Mouse (Mus musculus): ENCODE data around the gene Gm17482. TPM values are rescaled to one million over a fixed set of nuclear protein-coding genes. Genes with fewer than 3 reads are reported as not detected.

The Gm17482 gene
- total RNA-seq, 2 experiments from 2014 or later: not detected

GRCm38 (mm10) chr6:115286441-115286840 lies 59.3 kb downstream of the Gm17482 start:
- intact Hi-C loops (cut with DNase I): no loop called here
- no peak for DNase-seq

- intact Hi-C loops (cut with DNase I): no loop called here
- no peak for DNase-seq
Observed at GRCm38 (mm10) chr6:115288223-115288622, 61.1 kb downstream of the Gm17482 start.

GRCm38 (mm10) chr6:115290561-115290960 lies 63.4 kb downstream of the Gm17482 start:
- DNase-seq: no peak
- intact Hi-C loops (cut with DNase I): no loop called here

GRCm38 (mm10) chr6:115291068-115291467 lies 63.9 kb downstream of the Gm17482 start:
- DNase-seq: no peak
- intact Hi-C loops (cut with DNase I): no loop called here

- intact Hi-C loops (cut with DNase I): no loop called here
- no peak for DNase-seq
Observed at GRCm38 (mm10) chr6:115291823-115292222, 64.7 kb downstream of the Gm17482 start.

- DNase-seq: no peak
- intact Hi-C loops (cut with DNase I): no loop called here
Observed at GRCm38 (mm10) chr6:115292621-115293020, 65.5 kb downstream of the Gm17482 start.

GRCm38 (mm10) chr6:115293877-115294276 lies 66.7 kb downstream of the Gm17482 start:
- no peak for DNase-seq
- intact Hi-C loops (cut with DNase I): no loop called here

- no peak for DNase-seq
- intact Hi-C loops (cut with DNase I): no loop called here
Observed at GRCm38 (mm10) chr6:115307134-115307533, 80.0 kb downstream of the Gm17482 start.

Other genes with a start within 250 kb of the Gm17482 start
- gene Tamm41, start 189.5 kb upstream of the Gm17482 start, total RNA-seq (2021): 1 to 10 TPM; 6.5 to 8.3 TPM
- 1 to 10 TPM in 1 of 2 experiments, under 1 TPM in 1; 0.99 to 1.3 TPM for gene Syn2, start 92.4 kb upstream of the Gm17482 start, total RNA-seq (2021)
- gene Timp4, start 24.9 kb downstream of the Gm17482 start, total RNA-seq (2021): 10 to 100 TPM; 16.8 to 22.6 TPM
- gene Pparg, start 133.6 kb downstream of the Gm17482 start, total RNA-seq (2021): 1 to 10 TPM; 2.9 to 3.0 TPM